Mouse (Mus musculus): ENCODE measurements around the gene Chd2. TPM values are rescaled to one million over a fixed set of nuclear protein-coding genes. Genes with fewer than 3 reads are reported as not detected.

Chd2 gene
- 48.6 and 52.5 TPM in 2 replicates for polyA plus RNA-seq (2012; rRNA removed)

- Histone ChIP-seq H3K27ac (ENCODE audit: insufficient read depth, low read length) (peak within 1 kb of the TSS; percentile 99), H3K36me3 (ENCODE audit: control insufficient read depth, insufficient read depth, low read length) (peaks cover 11% of the 10 kb centered on the region), H3K27me3 (ENCODE audit: control insufficient read depth, insufficient read depth, low read length) (no peaks in the 10 kb centered on the region), H3K4me3 (ENCODE audit: extremely low read depth, insufficient read depth, insufficient read length) (peak within 1 kb of the TSS; percentile 64), H3K4me1 (ENCODE audit: control insufficient read depth, insufficient read depth, insufficient read length) (peaks cover 1% of the 10 kb centered on the region)
- no peak for TF ChIP-seq CTCF (IDR thresholded peaks at IDR 0.05; ENCODE audit: extremely low read depth, insufficient read depth, insufficient read length, insufficient replicate concordance)
- TF ChIP-seq POLR2A (IDR thresholded peaks at IDR 0.05; ENCODE audit: low read depth, low read length) = peak; percentile 94
- under 1% methylated on average over 15 of the region's 15 CpGs for WGBS
- peak in 1 of 2 experiments; percentile 64 for DNase-seq (ENCODE audit: low read depth in 1 of 2, low spot score in 2 of 2)
Observed at GRCm38 (mm10) chr7:73541412-73542130, at the start of gene Chd2. Gene Chd2, minus strand, starts transcription at chr7:73541830.

DNA sequence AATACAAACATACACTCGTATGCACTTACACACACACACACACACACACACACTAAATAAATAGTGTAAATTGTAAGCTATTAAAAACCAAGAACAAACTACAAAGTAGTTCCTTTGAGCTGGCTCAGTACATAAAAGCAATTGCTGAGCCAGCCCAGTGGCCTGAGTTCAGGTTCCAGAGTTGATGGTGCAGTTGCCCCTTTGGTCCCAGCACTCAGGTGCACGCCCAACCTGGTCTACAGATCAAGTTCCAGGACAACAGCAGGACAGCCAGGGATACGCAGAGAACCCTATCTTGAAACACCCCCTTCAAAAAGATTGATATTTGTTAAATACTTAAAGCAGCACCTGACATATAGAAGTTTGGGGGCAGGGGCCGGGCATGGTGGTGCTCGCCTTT is 49.1 kb upstream of the Chd2 start:
- TF ChIP-seq POLR2A (IDR thresholded peaks at IDR 0.05; ENCODE audit: low read depth, low read length) (no peak), CTCF (IDR thresholded peaks at IDR 0.05; ENCODE audit: extremely low read depth, insufficient read depth, insufficient read length, insufficient replicate concordance) (no peak)
- Histone ChIP-seq H3K27ac (ENCODE audit: insufficient read depth, low read length) (no peak overlapping the region), H3K36me3 (ENCODE audit: control insufficient read depth, insufficient read depth, low read length) (no peaks in the 10 kb centered on the region), H3K4me3 (ENCODE audit: extremely low read depth, insufficient read depth, insufficient read length) (no peak overlapping the region), H3K4me1 (ENCODE audit: control insufficient read depth, insufficient read depth, insufficient read length) (peaks cover 13% of the 10 kb centered on the region; the same call in 1 of the 2 replicates), H3K27me3 (ENCODE audit: control insufficient read depth, insufficient read depth, low read length) (no peaks in the 10 kb centered on the region)
- WGBS = 96% methylated on average over 5 of the region's 5 CpGs
- no peak for DNase-seq (ENCODE audit: low read depth in 1 of 2, low spot score in 2 of 2)

DNA sequence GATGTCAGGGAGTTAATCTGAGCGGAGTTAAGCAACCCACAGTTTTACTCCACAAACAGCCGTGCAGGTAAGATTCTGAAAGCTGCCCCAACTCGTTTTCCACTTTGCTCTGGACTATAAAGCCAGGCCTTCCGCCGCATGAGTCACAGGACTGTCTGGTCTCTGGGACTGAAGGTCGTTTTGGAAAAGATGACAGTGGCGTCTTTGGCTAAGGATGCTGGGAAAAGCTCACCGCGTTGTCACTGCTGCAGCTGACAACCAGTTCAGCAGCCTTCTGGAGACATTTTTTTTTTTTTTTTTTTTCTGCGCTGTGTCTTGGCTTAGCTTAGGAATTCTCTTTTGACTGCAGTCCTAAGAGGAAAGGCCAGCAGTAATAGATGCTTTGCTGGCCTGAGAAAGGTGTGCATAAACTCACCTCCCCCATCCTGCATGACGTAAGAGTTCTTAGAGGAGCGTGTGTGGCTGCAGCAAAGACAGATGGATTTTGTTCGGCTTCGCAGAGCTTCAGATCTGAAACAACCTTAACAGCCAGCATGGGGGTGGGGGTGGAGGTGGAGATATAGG is 47.7 kb upstream of the Chd2 start:
- Histone ChIP-seq H3K27me3 (ENCODE audit: control insufficient read depth, insufficient read depth, low read length) (no peaks in the 10 kb centered on the region), H3K4me3 (ENCODE audit: extremely low read depth, insufficient read depth, insufficient read length) (no peak overlapping the region), H3K36me3 (ENCODE audit: control insufficient read depth, insufficient read depth, low read length) (no peaks in the 10 kb centered on the region), H3K4me1 (ENCODE audit: control insufficient read depth, insufficient read depth, insufficient read length) (peaks cover 22% of the 10 kb centered on the region; the same call in 1 of the 2 replicates), H3K27ac (ENCODE audit: insufficient read depth, low read length) (peak overlapping the region; percentile 49)
- TF ChIP-seq POLR2A (IDR thresholded peaks at IDR 0.05; ENCODE audit: low read depth, low read length) = no peak
- TF ChIP-seq CTCF (IDR thresholded peaks at IDR 0.05; ENCODE audit: extremely low read depth, insufficient read depth, insufficient read length, insufficient replicate concordance) = no peak
- WGBS = 65% methylated on average over 14 of the region's 14 CpGs
- DNase-seq (ENCODE audit: low read depth in 1 of 2, low spot score in 2 of 2) = no peak

DNA sequence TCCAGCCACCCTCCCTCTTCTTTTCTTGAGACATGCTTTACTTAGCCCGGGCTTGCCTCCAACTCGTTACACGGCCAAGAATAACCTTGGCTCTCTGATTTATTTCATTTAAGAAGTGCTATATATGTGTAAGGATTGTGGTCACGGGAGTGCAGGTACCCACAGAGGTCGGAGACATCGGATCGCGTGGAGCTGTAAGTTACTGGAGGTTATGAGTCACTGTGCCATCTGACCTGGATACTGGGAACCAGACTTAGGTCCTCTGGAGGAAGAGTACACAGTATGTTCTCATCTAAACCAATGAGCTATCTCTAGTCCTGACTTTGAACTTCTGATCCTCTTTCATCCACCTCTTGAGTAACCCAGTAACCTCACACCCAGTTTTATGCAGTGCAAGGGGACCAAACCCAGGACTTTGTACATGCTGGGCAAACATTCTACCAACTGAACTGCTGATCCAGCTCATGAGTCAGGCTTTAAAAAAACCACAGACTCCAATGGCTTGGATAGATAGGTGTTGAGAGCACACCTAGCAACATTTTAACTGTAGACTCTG is 46.8 kb upstream of the Chd2 start:
- no peak overlapping the region for H3K4me3 ChIP-seq (ENCODE audit: extremely low read depth, insufficient read depth, insufficient read length)
- H3K4me1 ChIP-seq (ENCODE audit: control insufficient read depth, insufficient read depth, insufficient read length) = peaks cover 17% of the 10 kb centered on the region; the same call in 1 of the 2 replicates
- no peaks in the 10 kb centered on the region for H3K27me3 ChIP-seq (ENCODE audit: control insufficient read depth, insufficient read depth, low read length)
- WGBS = 82% methylated on average over 8 of the region's 8 CpGs
- no peaks in the 10 kb centered on the region for H3K36me3 ChIP-seq (ENCODE audit: control insufficient read depth, insufficient read depth, low read length)
- no peak for DNase-seq (ENCODE audit: low read depth in 1 of 2, low spot score in 2 of 2)
- H3K27ac ChIP-seq (ENCODE audit: insufficient read depth, low read length) = 0 out of 2 replicates have a peak overlapping the region, but pooled peaks have one; percentile 49
- TF ChIP-seq POLR2A (IDR thresholded peaks at IDR 0.05; ENCODE audit: low read depth, low read length) (no peak), CTCF (IDR thresholded peaks at IDR 0.05; ENCODE audit: extremely low read depth, insufficient read depth, insufficient read length, insufficient replicate concordance) (no peak)

GRCm38 (mm10) chr7:73586717-73587116 is 45.1 kb upstream of the Chd2 start:
- no peak overlapping the region for H3K27ac ChIP-seq (ENCODE audit: insufficient read depth, low read length)
- no peak for DNase-seq (ENCODE audit: low read depth in 1 of 2, low spot score in 2 of 2)
- WGBS = 91% methylated on average over 6 of the region's 6 CpGs
- peaks cover 19% of the 10 kb centered on the region; the same call in 1 of the 2 replicates for H3K4me1 ChIP-seq (ENCODE audit: control insufficient read depth, insufficient read depth, insufficient read length)
- no peak overlapping the region for H3K4me3 ChIP-seq (ENCODE audit: extremely low read depth, insufficient read depth, insufficient read length)
- TF ChIP-seq POLR2A (IDR thresholded peaks at IDR 0.05; ENCODE audit: low read depth, low read length) (no peak), CTCF (IDR thresholded peaks at IDR 0.05; ENCODE audit: extremely low read depth, insufficient read depth, insufficient read length, insufficient replicate concordance) (no peak)
- H3K27me3 ChIP-seq (ENCODE audit: control insufficient read depth, insufficient read depth, low read length) = no peaks in the 10 kb centered on the region
- H3K36me3 ChIP-seq (ENCODE audit: control insufficient read depth, insufficient read depth, low read length) = no peaks in the 10 kb centered on the region

- Histone ChIP-seq H3K27me3 (ENCODE audit: control insufficient read depth, insufficient read depth, low read length) (no peaks in the 10 kb centered on the region), H3K27ac (ENCODE audit: insufficient read depth, low read length) (no peak overlapping the region), H3K36me3 (ENCODE audit: control insufficient read depth, insufficient read depth, low read length) (no peaks in the 10 kb centered on the region), H3K4me3 (ENCODE audit: extremely low read depth, insufficient read depth, insufficient read length) (no peak overlapping the region), H3K4me1 (ENCODE audit: control insufficient read depth, insufficient read depth, insufficient read length) (peaks cover 19% of the 10 kb centered on the region; the same call in 1 of the 2 replicates)
- TF ChIP-seq CTCF (IDR thresholded peaks at IDR 0.05; ENCODE audit: extremely low read depth, insufficient read depth, insufficient read length, insufficient replicate concordance) (no peak), POLR2A (IDR thresholded peaks at IDR 0.05; ENCODE audit: low read depth, low read length) (no peak)
- 75% methylated on average over 11 of the region's 11 CpGs for whole genome bisulfite sequencing
- DNase-seq (ENCODE audit: low read depth in 1 of 2, low spot score in 2 of 2) = no peak
Observed at GRCm38 (mm10) chr7:73586206-73586605, 44.6 kb upstream of the Chd2 start.
